Mouse (Mus musculus) bone marrow macrophage, adult 2 months (primary cell): ENCODE results near the gene Gipr. TPM values are rescaled to one million over a fixed set of nuclear protein-coding genes. Genes with fewer than 3 reads are reported as not detected.
"Not testable (repeated sequence)": the region's sequence is repeated elsewhere in the genome, so short reads cannot be mapped to it uniquely, and the experiment has no call there.

Experiments
- H3K27ac ChIP-seq: 2 replicates; pipeline ENCODE4 v1.5.1; 2012; ENCODE audit warnings: low read depth, low read length; ENCODE audit not compliant: insufficient read depth
- H3K4me1 ChIP-seq: 2 replicates; pipeline ENCODE4 v1.6.1; 2012; ENCODE audit warnings: low read length; ENCODE audit not compliant: control insufficient read depth, insufficient read depth
- H3K4me3 ChIP-seq: 2 replicates; pipeline ENCODE4 v1.5.1; 2012; ENCODE audit warnings: mild to moderate bottlenecking, low read length, moderate library complexity; ENCODE audit not compliant: insufficient read depth
- CTCF ChIP-seq: IDR thresholded peaks from 2 replicates; pipeline ENCODE4 v1.5.1; 2012; ENCODE audit warnings: low read depth, mild to moderate bottlenecking, low read length, moderate library complexity
- POLR2A ChIP-seq: IDR thresholded peaks from 2 replicates; pipeline ENCODE4 v1.6.1; 2012; ENCODE audit warnings: mild to moderate bottlenecking, low read depth, low read length, borderline replicate concordance
- polyA plus RNA-seq: library from polyadenylated mRNA; stranded (reverse); fragments of >200 nt; gene quantifications from 2 replicates; pipeline ENCODE4 v1.2.4, GENCODE M21; 2012; ENCODE audit not compliant: missing spikeins, insufficient read depth, insufficient read length

Gipr gene
- polyA plus RNA-seq, 1 experiment = not detected

GRCm38 (mm10) chr7:19166990-19167389, 1.1 kb upstream of the Gipr start:
- TF ChIP-seq POLR2A = no peak
- TF ChIP-seq CTCF = no peak
- H3K4me1 ChIP-seq = no peaks in the 10 kb centered on the region
- no peak overlapping the region for H3K27ac ChIP-seq
- no peak overlapping the region for H3K4me3 ChIP-seq

- no peak overlapping the region for H3K27ac ChIP-seq
- TF ChIP-seq CTCF (no peak), POLR2A (no peak)
- no peak overlapping the region for H3K4me3 ChIP-seq
- H3K4me1 ChIP-seq = no peaks in the 10 kb centered on the region
Observed at GRCm38 (mm10) chr7:19164978-19165377, 949 bp downstream of the Gipr start.

GRCm38 (mm10) chr7:19164189-19164588, 1.7 kb downstream of the Gipr start:
- TF ChIP-seq POLR2A (no peak), CTCF (no peak)
- Histone ChIP-seq H3K27ac (no peak overlapping the region), H3K4me3 (no peak overlapping the region), H3K4me1 (no peaks in the 10 kb centered on the region)

GRCm38 (mm10) chr7:19163752-19164151, 2.2 kb downstream of the Gipr start:
- H3K27ac ChIP-seq = no peak overlapping the region
- H3K4me3 ChIP-seq = no peak overlapping the region
- TF ChIP-seq POLR2A = no peak
- no peak for TF ChIP-seq CTCF
- no peaks in the 10 kb centered on the region for H3K4me1 ChIP-seq

GRCm38 (mm10) chr7:19162928-19163327, 3.0 kb downstream of the Gipr start:
- TF ChIP-seq CTCF (no peak), POLR2A (no peak)

GRCm38 (mm10) chr7:19160115-19160514, 5.8 kb downstream of the Gipr start:
- no peaks in the 10 kb centered on the region for H3K4me1 ChIP-seq
- H3K4me3 ChIP-seq = peak overlapping the region; percentile 18; the same call in 1 of the 2 replicates
- no peak for TF ChIP-seq POLR2A
- TF ChIP-seq CTCF = no peak
- H3K27ac ChIP-seq = no peak overlapping the region

More at GRCm38 (mm10) chr7:19162928-19163327, 3.0 kb downstream of the Gipr start:
- Histone ChIP-seq H3K4me3 (no peak overlapping the region), H3K27ac (no peak overlapping the region), H3K4me1 (no peaks in the 10 kb centered on the region)

- no peaks in the 10 kb centered on the region for H3K4me1 ChIP-seq
- no peak overlapping the region for H3K4me3 ChIP-seq
- no peak overlapping the region for H3K27ac ChIP-seq
- TF ChIP-seq CTCF (no peak), POLR2A (no peak)
Observed at GRCm38 (mm10) chr7:19159411-19159810, 6.5 kb downstream of the Gipr start.

- TF ChIP-seq CTCF = no peak
- Histone ChIP-seq H3K27ac (no peak overlapping the region), H3K4me1 (no peaks in the 10 kb centered on the region), H3K4me3 (no peak overlapping the region)
Observed at GRCm38 (mm10) chr7:19158601-19159000, 7.3 kb downstream of the Gipr start.

GRCm38 (mm10) chr7:19157160-19157800, 8.6 kb downstream of the Gipr start:
- H3K4me3 ChIP-seq = no peak overlapping the region
- H3K4me1 ChIP-seq = no peaks in the 10 kb centered on the region
- TF ChIP-seq CTCF (peak; percentile 47), POLR2A (no peak)
- H3K27ac ChIP-seq = no peak overlapping the region

GRCm38 (mm10) chr7:19155825-19156475, 10.0 kb downstream of the Gipr start:
- TF ChIP-seq CTCF = peak; percentile 17; the same call in 1 of the 2 replicates
- TF ChIP-seq POLR2A = no peak
- Histone ChIP-seq H3K4me3 (no peak overlapping the region), H3K27ac (no peak overlapping the region), H3K4me1 (peaks cover under 1% of the 10 kb centered on the region; the same call in 1 of the 2 replicates)

- peaks cover 5% of the 10 kb centered on the region for H3K4me1 ChIP-seq
- H3K4me3 ChIP-seq = no peak overlapping the region
- H3K27ac ChIP-seq = no peak overlapping the region
- no peak for TF ChIP-seq POLR2A
- TF ChIP-seq CTCF = no peak
Observed at GRCm38 (mm10) chr7:19154796-19155195, 11.1 kb downstream of the Gipr start.

GRCm38 (mm10) chr7:19151121-19151520, 14.8 kb downstream of the Gipr start:
- H3K4me1 ChIP-seq = peaks cover 12% of the 10 kb centered on the region
- H3K4me3 ChIP-seq, H3K27ac ChIP-seq: not testable (repeated sequence)
